Mouse (Mus musculus): ENCODE measurements around the gene Zfp189.

- TF ChIP-seq CTCF (IDR thresholded peaks at IDR 0.05; ENCODE audit: extremely low read depth, insufficient read length, insufficient replicate concordance, low read depth, low read length), result no peak
- TF ChIP-seq POLR2A (IDR thresholded peaks at IDR 0.05; ENCODE audit: low read depth, low read length), result no peak
Measured at GRCm38 (mm10) chr4:49557375-49557774, 36.4 kb downstream of the Zfp189 start.
